ENCODE assay signal across 23 mouse cellular contexts in genomic region chr1:105507116-105507515, GRCm38 (mm10).
"Had no signal": no experiment of that assay in that cellular context is flagged by ENCODE, and none has a peak within 500 bp of the region (broad histone marks: within the 10 kb centered on the region; RNA-seq: fewer than 3 reads in every experiment).

No protein-coding gene starts in this region.

- DNase-seq: gastrocnemius, postnatal 14 days; gastrocnemius, postnatal 36 days; heart, postnatal 14 days; heart, postnatal 36 days; kidney, adult 18-20 months; kidney, adult 8-10 months; kidney, postnatal 10 days; kidney, postnatal 25 days; layer of hippocampus, adult 9-11 months; layer of hippocampus, postnatal 36 days; liver; liver, embryonic 13.5 days had no signal

- H3K36me3 ChIP-seq: heart, embryonic 10.5 days; heart, embryonic 12.5 days; intestine, embryonic 15.5 days; limb, embryonic 10.5 days; limb, embryonic 12.5 days; liver, embryonic 13.5 days; liver, embryonic 15.5 days had no signal

- H3K27ac ChIP-seq: heart, embryonic 10.5 days; hindbrain, embryonic 14.5 days; intestine, embryonic 15.5 days; limb, embryonic 10.5 days; limb, embryonic 12.5 days; liver, embryonic 13.5 days; liver, embryonic 15.5 days had no signal

- H3K9ac ChIP-seq: heart, embryonic 12.5 days; hindbrain, embryonic 14.5 days; intestine, embryonic 15.5 days; limb, embryonic 12.5 days; liver, embryonic 13.5 days; liver, embryonic 15.5 days had no signal

- H3K4me3 ChIP-seq: heart, embryonic 10.5 days; heart, embryonic 12.5 days; intestine, embryonic 15.5 days; limb, embryonic 10.5 days; limb, embryonic 12.5 days; liver, embryonic 13.5 days; liver, embryonic 15.5 days had no signal

- H3K9me3 ChIP-seq: heart, embryonic 10.5 days; heart, embryonic 12.5 days; intestine, embryonic 15.5 days; limb, embryonic 10.5 days; limb, embryonic 12.5 days; liver, embryonic 13.5 days; liver, embryonic 15.5 days had no signal

- H3K27me3 ChIP-seq: heart, embryonic 12.5 days; intestine, embryonic 15.5 days; limb, embryonic 12.5 days; liver, embryonic 13.5 days; liver, embryonic 15.5 days had no signal

- H3K4me1 ChIP-seq: heart, embryonic 10.5 days; heart, embryonic 12.5 days; intestine, embryonic 15.5 days; limb, embryonic 10.5 days; limb, embryonic 12.5 days; liver, embryonic 13.5 days; liver, embryonic 15.5 days had no signal

- ATAC-seq: hindbrain, embryonic 16.5 days; inflammation-experienced regulatory T-cells, adult 6 months; intestine, embryonic 15.5 days; intestine, postnatal 0 days had no signal

- H3K4me2 ChIP-seq: heart, embryonic 12.5 days; hindbrain, embryonic 14.5 days; intestine, embryonic 15.5 days; limb, embryonic 12.5 days; liver, embryonic 11.5 days; liver, embryonic 13.5 days; liver, embryonic 15.5 days had no signal
